Mouse (Mus musculus) liver, embryonic 12.5 days (tissue): ENCODE data around the gene Scgb1c1. TPM values are rescaled to one million over a fixed set of nuclear protein-coding genes. Genes with fewer than 3 reads are reported as not detected.

Source experiments
- ATAC-seq: fragments of 200-750 bp; cut with Nextera tagmentation; 2 replicates; pipeline ENCODE4 v1.8.0; 2017; ENCODE audit warnings: moderate number of reproducible peaks, mild to moderate bottlenecking, moderate library complexity
- H3K27ac ChIP-seq: fragments of 300-500 bp; sonication (generic); 2 replicates; pipeline ENCODE4 v1.5.1; 2016; ENCODE audit warnings: mild to moderate bottlenecking
- H3K27me3 ChIP-seq: fragments of 300-500 bp; sonication (generic); replicated peaks from 2 replicates; pipeline ENCODE4 v1.6.1; 2016; ENCODE audit warnings: mild to moderate bottlenecking, moderate library complexity
- H3K36me3 ChIP-seq: fragments of 300-500 bp; sonication (generic); 2 replicates; pipeline ENCODE4 v1.6.1; 2016; ENCODE audit warnings: mild to moderate bottlenecking, moderate library complexity
- H3K4me1 ChIP-seq: fragments of 300-500 bp; sonication (generic); 2 replicates; pipeline ENCODE4 v1.6.1; 2016
- H3K4me2 ChIP-seq: fragments of 300-500 bp; sonication (generic); 2 replicates; pipeline ENCODE4 v1.6.1; 2016; ENCODE audit warnings: mild to moderate bottlenecking, moderate library complexity
- H3K4me3 ChIP-seq: fragments of 300-500 bp; sonication (generic); 2 replicates; pipeline ENCODE4 v1.5.1; 2016; ENCODE audit warnings: mild to moderate bottlenecking, moderate library complexity
- H3K9ac ChIP-seq: fragments of 300-500 bp; sonication (generic); 2 replicates; pipeline ENCODE4 v1.6.1; 2016; ENCODE audit warnings: mild to moderate bottlenecking, moderate library complexity
- H3K9me3 ChIP-seq: fragments of 300-500 bp; sonication (generic); replicated peaks from 2 replicates; pipeline ENCODE4 v1.6.1; 2016; ENCODE audit warnings: mild to moderate bottlenecking, moderate library complexity
- WGBS: fragments of 180-500 bp; shearing (Covaris S2); methylation state at CpG from one replicate; pipeline ENCODE4 v1.1.7; 2016; ENCODE audit not compliant: insufficient replicate concordance; 5-methylcytosine and 5-hydroxymethylcytosine counted together
- polyA plus RNA-seq: library from polyadenylated mRNA; unstranded; fragments of >200 nt; fragmentation: Nextera tagmentation; extraction: Ambion mirVana; gene quantifications from 2 replicates; pipeline ENCODE4 v1.2.1, GENCODE M21; 2016

Gene Scgb1c1
- polyA plus RNA-seq, 1 experiment from 2014 or later: not detected

GRCm38 (mm10) chr7:140894611-140895010 is 49.3 kb downstream of the Scgb1c1 start:
- H3K4me1 ChIP-seq: no peaks in the 10 kb centered on the region
- H3K27me3 ChIP-seq: no peaks in the 10 kb centered on the region
- no peaks in the 10 kb centered on the region for H3K9me3 ChIP-seq
- peaks cover 87% of the 10 kb centered on the region for H3K36me3 ChIP-seq
- H3K4me2 ChIP-seq: no peak overlapping the region
- H3K9ac ChIP-seq: no peak overlapping the region
- no peak for ATAC-seq
- 89% methylated on average over 3 of the region's 3 CpGs for WGBS
- H3K27ac ChIP-seq: no peak overlapping the region
- no peak overlapping the region for H3K4me3 ChIP-seq

Other genes with a start within 250 kb of the Scgb1c1 start
- gene Olfr46, start 244.3 kb upstream of the Scgb1c1 start, polyA plus RNA-seq: not detected in 2 replicates
- gene Olfr61, start 216.6 kb upstream of the Scgb1c1 start, polyA plus RNA-seq: not detected in 2 replicates
- gene Olfr53, start 199.1 kb upstream of the Scgb1c1 start, polyA plus RNA-seq: not detected in 2 replicates
- gene Olfr539, start 185.6 kb upstream of the Scgb1c1 start, polyA plus RNA-seq: not detected in 2 replicates
- gene Olfr45, start 163.6 kb upstream of the Scgb1c1 start, polyA plus RNA-seq: not detected in 2 replicates
- gene Olfr541, start 148.3 kb upstream of the Scgb1c1 start, polyA plus RNA-seq: not detected in 2 replicates
- gene Cyp2e1, start 81.8 kb upstream of the Scgb1c1 start, polyA plus RNA-seq: not detected in 2 replicates
- gene Syce1, start 57.7 kb upstream of the Scgb1c1 start, polyA plus RNA-seq: 0.15 TPM in 1 of 2 replicates, not detected in the other
- 0.43 and 0.51 TPM in 2 replicates for gene Zfp941, start 23.4 kb upstream of the Scgb1c1 start, polyA plus RNA-seq
- gene Urah, start 10.5 kb upstream of the Scgb1c1 start, polyA plus RNA-seq: 4.5 and 4.6 TPM in 2 replicates
- 0.07 TPM in 1 of 2 replicates, not detected in the other for gene Odf3, start 2.3 kb downstream of the Scgb1c1 start, polyA plus RNA-seq
- gene Gm45785, start 10.8 kb downstream of the Scgb1c1 start, polyA plus RNA-seq: not detected in 2 replicates
- 30.7 and 33.8 TPM in 2 replicates for gene Ric8a, start 11.4 kb downstream of the Scgb1c1 start, polyA plus RNA-seq
- 17.4 and 18.0 TPM in 2 replicates for gene Bet1l, start 12.0 kb downstream of the Scgb1c1 start, polyA plus RNA-seq
- gene Psmd13, start 36.4 kb downstream of the Scgb1c1 start, polyA plus RNA-seq: 204 and 213 TPM in 2 replicates
- 16.0 and 18.1 TPM in 2 replicates for gene Sirt3, start 36.8 kb downstream of the Scgb1c1 start, polyA plus RNA-seq
- not detected in 2 replicates for gene Cox8b, start 54.9 kb downstream of the Scgb1c1 start, polyA plus RNA-seq
- gene Nlrp6, start 75.4 kb downstream of the Scgb1c1 start, polyA plus RNA-seq: 1.1 and 1.4 TPM in 2 replicates
- gene Pgghg, start 95.8 kb downstream of the Scgb1c1 start, polyA plus RNA-seq: 7.8 and 7.9 TPM in 2 replicates
- 0.94 and 0.99 TPM in 2 replicates for gene Ifitm5, start 104.7 kb downstream of the Scgb1c1 start, polyA plus RNA-seq
- not detected in 2 replicates for gene Gm45717, start 110.4 kb downstream of the Scgb1c1 start, polyA plus RNA-seq
- gene Ifitm2, start 110.4 kb downstream of the Scgb1c1 start, polyA plus RNA-seq: 355 TPM in 2 replicates
- gene Ifitm1, start 121.7 kb downstream of the Scgb1c1 start, polyA plus RNA-seq: 19.5 and 23.4 TPM in 2 replicates
- gene Ifitm3, start 165.2 kb downstream of the Scgb1c1 start, polyA plus RNA-seq: 35.7 TPM in 2 replicates
- 1.4 and 2.7 TPM in 2 replicates for gene Ifitm6, start 172.4 kb downstream of the Scgb1c1 start, polyA plus RNA-seq
- not detected in 2 replicates for gene Gm17387, start 183.6 kb downstream of the Scgb1c1 start, polyA plus RNA-seq
- gene B4galnt4, start 215.6 kb downstream of the Scgb1c1 start, polyA plus RNA-seq: 1.9 and 2.3 TPM in 2 replicates
- gene Pkp3, start 232.7 kb downstream of the Scgb1c1 start, polyA plus RNA-seq: 0.71 and 1.1 TPM in 2 replicates